Mouse (Mus musculus) bone marrow, adult 2 months (tissue): ENCODE data around the gene Cped1. TPM values are rescaled to one million over a fixed set of nuclear protein-coding genes. Genes with fewer than 3 reads are reported as not detected.

ENCODE experiments used
- H3K27ac ChIP-seq: fragments of 200-500 bp; 2 replicates; pipeline ENCODE4 v1.5.1; 2012; ENCODE audit warnings: low read depth, mild to moderate bottlenecking, control low read depth, inconsistent platforms, low read length; ENCODE audit not compliant: control insufficient read depth, poor library complexity, insufficient read depth
- H3K4me1 ChIP-seq: fragments of 200-500 bp; 2 replicates; pipeline ENCODE4 v1.6.1; 2011; ENCODE audit warnings: low read length; ENCODE audit not compliant: control insufficient read depth, insufficient read depth
- H3K4me3 ChIP-seq: fragments of 200-500 bp; replicated peaks from 2 replicates; pipeline ENCODE3; 2011; ENCODE audit warnings: mild to moderate bottlenecking, low read depth, low read length, control low read depth; ENCODE audit not compliant: control insufficient read depth
- CTCF ChIP-seq: fragments of 200-500 bp; IDR thresholded peaks from 2 replicates; pipeline ENCODE4 v1.5.1; 2011; ENCODE audit warnings: low read length, control low read depth; ENCODE audit not compliant: control insufficient read depth, insufficient read depth
- POLR2A ChIP-seq: fragments of 200-500 bp; IDR thresholded peaks from 2 replicates; pipeline ENCODE4 v1.6.1; 2011; ENCODE audit warnings: low read depth, mild to moderate bottlenecking, control low read depth, low read length, borderline replicate concordance; ENCODE audit not compliant: control insufficient read depth
- WGBS: fragments of 180-500 bp; shearing (Covaris S2); methylation state at CpG from one replicate; pipeline ENCODE4 v1.1.7; 2018; 5-methylcytosine and 5-hydroxymethylcytosine counted together
- polyA plus RNA-seq: library from polyadenylated mRNA; stranded (reverse); fragments of >200 nt; gene quantifications from 2 replicates; pipeline ENCODE4 v1.2.4, GENCODE M21; 2011; ENCODE audit warnings: low replicate concordance; ENCODE audit not compliant: missing spikeins, insufficient read depth, insufficient read length

The Cped1 gene
- polyA plus RNA-seq, 1 experiment: 5.3 TPM

GRCm38 (mm10) chr6:22288737-22289460 is 303.2 kb downstream of the Cped1 start:
- 4% methylated on average over 38 of the region's 38 CpGs for WGBS
- Histone ChIP-seq H3K4me1 (no peaks in the 10 kb centered on the region), H3K4me3 (no peak overlapping the region), H3K27ac (no peak overlapping the region)
- no peak for TF ChIP-seq POLR2A
- no peak for TF ChIP-seq CTCF

GRCm38 (mm10) chr6:22289461-22290021 is 303.8 kb downstream of the Cped1 start:
- TF ChIP-seq CTCF (no peak), POLR2A (no peak)
- 7% methylated on average over 21 of the region's 21 CpGs for WGBS
- Histone ChIP-seq H3K4me3 (no peak overlapping the region), H3K27ac (no peak overlapping the region), H3K4me1 (no peaks in the 10 kb centered on the region)

- 80% methylated on average over 8 of the region's 8 CpGs for WGBS
- TF ChIP-seq CTCF (no peak), POLR2A (no peak)
- H3K4me3 ChIP-seq: no peak overlapping the region
- no peak overlapping the region for H3K27ac ChIP-seq
- no peaks in the 10 kb centered on the region for H3K4me1 ChIP-seq
Measured at GRCm38 (mm10) chr6:22290790-22291189, 305.1 kb downstream of the Cped1 start.

GRCm38 (mm10) chr6:22292056-22292455 is 306.3 kb downstream of the Cped1 start:
- WGBS: 49% methylated on average over 4 of the region's 4 CpGs
- no peak for TF ChIP-seq POLR2A
- TF ChIP-seq CTCF: no peak
- no peak overlapping the region for H3K4me3 ChIP-seq
- H3K27ac ChIP-seq: no peak overlapping the region
- H3K4me1 ChIP-seq: no peaks in the 10 kb centered on the region

- TF ChIP-seq POLR2A: no peak
- no peak for TF ChIP-seq CTCF
- WGBS: 75% methylated on average over 3 of the region's 3 CpGs
- Histone ChIP-seq H3K4me3 (no peak overlapping the region), H3K4me1 (no peaks in the 10 kb centered on the region), H3K27ac (no peak overlapping the region)
Measured at GRCm38 (mm10) chr6:22293922-22294321, 308.2 kb downstream of the Cped1 start.

GRCm38 (mm10) chr6:22297028-22297427 is 311.3 kb downstream of the Cped1 start:
- no peak for TF ChIP-seq POLR2A
- TF ChIP-seq CTCF: no peak
- WGBS: 83% methylated on average over 6 of the region's 6 CpGs
- no peak overlapping the region for H3K4me3 ChIP-seq

GRCm38 (mm10) chr6:22298059-22298458 is 312.3 kb downstream of the Cped1 start:
- no peak overlapping the region for H3K4me3 ChIP-seq
- TF ChIP-seq POLR2A: no peak
- TF ChIP-seq CTCF: no peak
- no peak overlapping the region for H3K27ac ChIP-seq
- 73% methylated on average over 14 of the region's 14 CpGs for WGBS
- H3K4me1 ChIP-seq: no peaks in the 10 kb centered on the region

More at GRCm38 (mm10) chr6:22297028-22297427, 311.3 kb downstream of the Cped1 start:
- Histone ChIP-seq H3K4me1 (no peaks in the 10 kb centered on the region), H3K27ac (no peak overlapping the region)

Other genes starting within 250 kb of the Cped1 start
- gene Tspan12, start 133.4 kb upstream of the Cped1 start, polyA plus RNA-seq: 8.9 and 15.0 TPM in 2 replicates
- gene Ing3, start 36.3 kb upstream of the Cped1 start, polyA plus RNA-seq: 10.8 and 13.4 TPM in 2 replicates